Mouse (Mus musculus) myocyte (in vitro differentiated cells): ENCODE data around the gene Ptpro. TPM values are rescaled to one million over a fixed set of nuclear protein-coding genes. Genes with fewer than 3 reads are reported as not detected.

Experiments
- H3K27me3 ChIP-seq: one replicate; pipeline ENCODE4 v1.6.1; 2011; ENCODE audit not compliant: control insufficient read depth, insufficient read depth, insufficient read length
- H3K36me3 ChIP-seq: one replicate; pipeline ENCODE4 v1.6.1; 2011; ENCODE audit not compliant: control insufficient read depth, insufficient read depth
- H3K4me2 ChIP-seq: one replicate; pipeline ENCODE4 v1.6.1; 2011; ENCODE audit warnings: low read depth, control low read depth
- H3K4me3 ChIP-seq: one replicate; pipeline ENCODE4 v1.5.1; 2011; ENCODE audit warnings: mild to moderate bottlenecking, control low read depth, moderate library complexity
- H3K79me2 ChIP-seq: one replicate; pipeline ENCODE4 v1.6.1; 2011; ENCODE audit not compliant: control insufficient read depth, insufficient read depth
- H3ac ChIP-seq: one replicate; pipeline ENCODE4 v1.6.1; 2011; ENCODE audit not compliant: control insufficient read depth, insufficient read length
- CEBPB ChIP-seq: IDR thresholded peaks from 2 replicates; pipeline ENCODE4 v1.6.1; 2011; ENCODE audit warnings: mild to moderate bottlenecking, moderate library complexity; ENCODE audit not compliant: poor library complexity, insufficient read depth, severe bottlenecking
- E2F4 ChIP-seq: IDR thresholded peaks from one replicate; pipeline ENCODE4 v1.6.1; 2011; ENCODE audit warnings: mild to moderate bottlenecking, control low read depth, moderate library complexity; ENCODE audit not compliant: insufficient read depth
- MAX ChIP-seq: IDR thresholded peaks from one replicate; pipeline ENCODE4 v1.6.1; 2011; ENCODE audit warnings: low read depth, mild to moderate bottlenecking, control low read depth
- MYOD1 ChIP-seq, 3 experiments: IDR thresholded peaks; one replicate each; pipeline ENCODE4 v1.6.1; 2011; ENCODE audit warnings: control low read depth in 2 of 3, low read depth in 2 of 3, mild to moderate bottlenecking in 2 of 3, moderate library complexity in 1 of 3; ENCODE audit not compliant: insufficient read length in 2 of 3, control insufficient read depth in 1 of 3
- MYOG ChIP-seq, 3 experiments: IDR thresholded peaks; one replicate each; pipeline ENCODE4 v1.6.1; 2011; ENCODE audit warnings: control low read depth in 2 of 3, low read depth in 2 of 3, mild to moderate bottlenecking in 2 of 3; ENCODE audit not compliant: insufficient read length in 2 of 3, control insufficient read depth in 1 of 3, insufficient read depth in 1 of 3
- POLR2A ChIP-seq: IDR thresholded peaks from one replicate; pipeline ENCODE4 v1.6.1; 2011; ENCODE audit warnings: low read depth, mild to moderate bottlenecking, control low read depth, moderate library complexity; ENCODE audit not compliant: insufficient read length
- POLR2AphosphoS2 ChIP-seq: IDR thresholded peaks from one replicate; pipeline ENCODE4 v1.6.1; 2011; ENCODE audit warnings: low read depth, control low read depth; ENCODE audit not compliant: insufficient read length
- REST ChIP-seq: IDR thresholded peaks from one replicate; pipeline ENCODE4 v1.6.1; 2011; ENCODE audit warnings: mild to moderate bottlenecking, control low read depth, moderate library complexity; ENCODE audit not compliant: insufficient read depth, insufficient read length
- SRF ChIP-seq: IDR thresholded peaks from one replicate; pipeline ENCODE4 v1.6.1; 2011; ENCODE audit warnings: low read depth; ENCODE audit not compliant: control insufficient read depth, insufficient read length
- TCF12 ChIP-seq: IDR thresholded peaks from one replicate; pipeline ENCODE4 v1.6.1; 2011; ENCODE audit warnings: mild to moderate bottlenecking, control low read depth; ENCODE audit not compliant: poor library complexity, insufficient read depth, severe bottlenecking
- TCF3 ChIP-seq: IDR thresholded peaks from one replicate; pipeline ENCODE4 v1.6.1; 2011; ENCODE audit warnings: low read depth, control low read depth; ENCODE audit not compliant: insufficient read length
- USF1 ChIP-seq: IDR thresholded peaks from one replicate; pipeline ENCODE4 v1.6.1; 2011; ENCODE audit warnings: low read depth, mild to moderate bottlenecking, control low read depth, moderate library complexity
- polyA plus RNA-seq: library from polyadenylated mRNA; unstranded; fragments of >200 nt; fragmentation: generic; extraction: Trizol; gene quantifications from one replicate; pipeline ENCODE4 v1.2.1, GENCODE M21; 2012; ENCODE audit warnings: missing spikeins

Gene Ptpro
- polyA plus RNA-seq, 1 experiment = not detected

DNA sequence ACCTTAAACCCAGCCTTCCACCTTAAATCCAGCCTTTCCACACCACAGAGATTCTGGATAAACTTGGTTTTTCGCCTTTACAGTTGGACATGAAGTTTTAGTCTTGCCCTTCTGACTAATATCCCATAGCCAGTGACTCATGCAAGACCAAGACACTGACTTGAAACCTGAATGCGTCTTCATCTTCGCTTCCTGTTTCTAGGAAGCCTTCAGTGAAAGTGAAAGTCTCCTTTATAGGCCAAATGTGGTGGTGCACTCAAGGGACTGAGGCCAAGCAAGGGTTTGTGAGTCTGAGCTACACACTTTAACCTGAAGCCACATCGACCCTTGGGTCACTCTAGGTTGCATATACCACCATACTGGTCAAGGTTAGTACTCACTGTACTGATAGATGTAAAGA, 50.4 kb downstream of the Ptpro start:
- no peak overlapping the region for H3K4me2 ChIP-seq
- H3K36me3 ChIP-seq = no peaks in the 10 kb centered on the region
- no peak overlapping the region for H3ac ChIP-seq
- no peak overlapping the region for H3K4me3 ChIP-seq
- TF ChIP-seq E2F4 (no peak), SRF (no peak), REST (no peak), MYOG (IDR thresholded peaks at IDR 0.05; ENCODE audit: control insufficient read depth in 1 of 3, insufficient read depth in 1 of 3, insufficient read length in 2 of 3, low read depth in 2 of 3) (no peak), MAX (no peak), TCF12 (no peak)
- no peaks in the 10 kb centered on the region for H3K79me2 ChIP-seq
- H3K27me3 ChIP-seq = no peaks in the 10 kb centered on the region

GRCm38 (mm10) chr6:137303824-137304223, 51.7 kb downstream of the Ptpro start:
- Histone ChIP-seq H3K4me2 (no peak overlapping the region), H3K27me3 (no peaks in the 10 kb centered on the region), H3K4me3 (no peak overlapping the region), H3K36me3 (no peaks in the 10 kb centered on the region), H3ac (no peak overlapping the region), H3K79me2 (no peaks in the 10 kb centered on the region)
- TF ChIP-seq POLR2AphosphoS2 = no peak
- no peak for TF ChIP-seq TCF3
- no peak for TF ChIP-seq USF1
- TF ChIP-seq MYOG (IDR thresholded peaks at IDR 0.05; ENCODE audit: control insufficient read depth in 1 of 3, insufficient read depth in 1 of 3, insufficient read length in 2 of 3, low read depth in 2 of 3) = no peak
- TF ChIP-seq POLR2A = no peak
- no peak for TF ChIP-seq E2F4
- no peak for TF ChIP-seq TCF12
- TF ChIP-seq MYOD1 (IDR thresholded peaks at IDR 0.05; ENCODE audit: control insufficient read depth in 1 of 3, insufficient read length in 2 of 3, low read depth in 2 of 3) = no peak
- TF ChIP-seq MAX = no peak
- TF ChIP-seq REST = no peak
- TF ChIP-seq SRF = no peak
- no peak for TF ChIP-seq CEBPB

DNA sequence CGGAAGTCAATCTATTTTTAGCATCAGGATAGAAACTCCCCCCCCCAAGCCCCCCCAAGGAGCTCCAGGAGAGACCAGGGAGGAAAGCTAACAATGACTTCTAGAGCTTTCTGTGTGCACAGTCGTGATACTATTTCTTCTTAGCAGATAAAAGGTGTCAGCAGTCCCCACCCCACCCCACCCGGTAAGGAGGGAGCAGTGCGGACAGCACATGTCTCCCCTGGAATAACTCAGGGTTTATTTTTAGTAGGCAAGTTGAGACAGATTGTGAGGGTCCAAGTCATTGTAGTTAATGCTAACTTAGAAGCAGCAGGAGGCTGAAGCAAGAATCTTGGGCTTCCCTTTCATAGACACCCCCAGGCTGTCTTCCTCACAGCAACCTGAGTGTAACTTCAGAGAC, 63.1 kb downstream of the Ptpro start:
- no peak overlapping the region for H3ac ChIP-seq
- no peaks in the 10 kb centered on the region for H3K27me3 ChIP-seq
- no peak overlapping the region for H3K4me3 ChIP-seq
- no peaks in the 10 kb centered on the region for H3K79me2 ChIP-seq
- peak overlapping the region; percentile 58 for H3K4me2 ChIP-seq
- TF ChIP-seq MYOG (IDR thresholded peaks at IDR 0.05; ENCODE audit: control insufficient read depth in 1 of 3, insufficient read depth in 1 of 3, insufficient read length in 2 of 3, low read depth in 2 of 3) (no peak), USF1 (no peak), TCF12 (no peak), CEBPB (no peak), TCF3 (no peak), MYOD1 (IDR thresholded peaks at IDR 0.05; ENCODE audit: control insufficient read depth in 1 of 3, insufficient read length in 2 of 3, low read depth in 2 of 3) (no peak)
- no peaks in the 10 kb centered on the region for H3K36me3 ChIP-seq

- Histone ChIP-seq H3K4me2 (peak overlapping the region; percentile 58), H3K27me3 (no peaks in the 10 kb centered on the region), H3K4me3 (no peak overlapping the region), H3K79me2 (no peaks in the 10 kb centered on the region), H3ac (no peak overlapping the region), H3K36me3 (no peaks in the 10 kb centered on the region)
- TF ChIP-seq MYOG (IDR thresholded peaks at IDR 0.05; ENCODE audit: control insufficient read depth in 1 of 3, insufficient read depth in 1 of 3, insufficient read length in 2 of 3, low read depth in 2 of 3) = peak in 1 of 3 experiments; percentile 73
- peak in 1 of 3 experiments; percentile 70 for TF ChIP-seq MYOD1 (IDR thresholded peaks at IDR 0.05; ENCODE audit: control insufficient read depth in 1 of 3, insufficient read length in 2 of 3, low read depth in 2 of 3)
- no peak for TF ChIP-seq POLR2A
- 0 out of 2 replicates have a peak, but pooled peaks have one; percentile 8 for TF ChIP-seq CEBPB
These were observed 64.2 kb downstream of the Ptpro start for GRCm38 (mm10) chr6:137316358-137316757.

GRCm38 (mm10) chr6:137317509-137317908, 65.4 kb downstream of the Ptpro start:
- H3K4me2 ChIP-seq = no peak overlapping the region
- H3K36me3 ChIP-seq = no peaks in the 10 kb centered on the region
- no peaks in the 10 kb centered on the region for H3K79me2 ChIP-seq
- no peaks in the 10 kb centered on the region for H3K27me3 ChIP-seq
- TF ChIP-seq MYOG (IDR thresholded peaks at IDR 0.05; ENCODE audit: control insufficient read depth in 1 of 3, insufficient read depth in 1 of 3, insufficient read length in 2 of 3, low read depth in 2 of 3) = no peak
- TF ChIP-seq REST = no peak
- no peak for TF ChIP-seq MYOD1 (IDR thresholded peaks at IDR 0.05; ENCODE audit: control insufficient read depth in 1 of 3, insufficient read length in 2 of 3, low read depth in 2 of 3)
- no peak for TF ChIP-seq SRF
- TF ChIP-seq MAX = no peak
- TF ChIP-seq POLR2AphosphoS2 = no peak
- no peak for TF ChIP-seq TCF3
- no peak for TF ChIP-seq USF1
- no peak for TF ChIP-seq POLR2A
- no peak for TF ChIP-seq TCF12
- no peak for TF ChIP-seq E2F4
- no peak for TF ChIP-seq CEBPB
- no peak overlapping the region for H3ac ChIP-seq
- H3K4me3 ChIP-seq = no peak overlapping the region
